Mouse (Mus musculus) cerebellum, adult 2 months (tissue): ENCODE data around the gene Spata1.

ENCODE experiments used
- CTCF ChIP-seq: fragments of 200-500 bp; IDR thresholded peaks from 2 replicates; pipeline ENCODE4 v1.5.1; 2011; ENCODE audit warnings: low read depth, mild to moderate bottlenecking, control low read depth, low read length, moderate library complexity, borderline replicate concordance; ENCODE audit not compliant: insufficient read depth
- POLR2A ChIP-seq: fragments of 200-500 bp; IDR thresholded peaks from 2 replicates; pipeline ENCODE4 v1.6.1; 2011; ENCODE audit warnings: low read length, control low read depth, borderline replicate concordance; ENCODE audit not compliant: insufficient read depth

DNA sequence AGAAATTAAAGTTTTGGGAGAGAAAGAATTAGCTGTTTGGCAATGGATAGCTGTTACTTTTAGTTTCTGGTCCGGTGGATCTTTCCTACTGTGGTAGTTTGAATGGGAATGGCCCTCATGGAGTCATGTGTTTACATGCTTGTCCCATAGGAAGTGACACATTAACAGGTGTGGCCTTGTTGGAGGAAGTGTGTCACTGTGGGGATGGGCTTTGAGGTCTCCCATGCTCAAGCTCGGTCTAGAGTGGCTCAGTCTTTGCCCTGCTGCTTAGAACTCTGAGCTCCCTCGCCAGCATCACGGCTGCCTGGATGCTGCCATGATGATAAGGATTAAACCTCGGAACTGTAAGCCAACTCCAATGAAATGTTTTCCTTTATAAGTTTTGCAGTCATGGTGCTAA lies 48.2 kb downstream of the Spata1 start:
- TF ChIP-seq POLR2A (no peak), CTCF (no peak)
